Mouse (Mus musculus) ES-Bruce4 (cell line): ENCODE data around the gene Zfp276. TPM values are rescaled to one million over a fixed set of nuclear protein-coding genes. Genes with fewer than 3 reads are reported as not detected.

ENCODE experiments used
- H3K27ac ChIP-seq: 2 replicates; pipeline ENCODE4 v1.5.1; 2012; ENCODE audit warnings: low read length, inconsistent platforms; ENCODE audit not compliant: insufficient read depth
- H3K27me3 ChIP-seq: 2 replicates; pipeline ENCODE4 v1.6.1; 2012; ENCODE audit warnings: mild to moderate bottlenecking, low read length, inconsistent platforms; ENCODE audit not compliant: control insufficient read depth, poor library complexity, insufficient read depth, severe bottlenecking
- H3K36me3 ChIP-seq: 2 replicates; pipeline ENCODE4 v1.6.1; 2012; ENCODE audit warnings: inconsistent platforms, mild to moderate bottlenecking, low read length, moderate library complexity; ENCODE audit not compliant: control insufficient read depth, poor library complexity, insufficient read depth, severe bottlenecking
- H3K4me1 ChIP-seq: one replicate; pipeline ENCODE4 v1.8.1; 2011; ENCODE audit warnings: low read length; ENCODE audit not compliant: control insufficient read depth, insufficient read depth
- H3K4me3 ChIP-seq: 2 replicates; pipeline ENCODE4 v1.5.1; 2011; ENCODE audit warnings: low read depth, mild to moderate bottlenecking, low read length
- H3K9ac ChIP-seq: 2 replicates; pipeline ENCODE4 v1.6.1; 2012; ENCODE audit warnings: low read depth, mild to moderate bottlenecking, inconsistent platforms; ENCODE audit not compliant: poor library complexity, severe bottlenecking
- H3K9me3 ChIP-seq: replicated peaks from 2 replicates; pipeline ENCODE4 v1.6.1; 2012; ENCODE audit warnings: mild to moderate bottlenecking, low read length, inconsistent platforms; ENCODE audit not compliant: control insufficient read depth, poor library complexity, insufficient read depth, severe bottlenecking
- CTCF ChIP-seq: IDR thresholded peaks from one replicate; pipeline ENCODE4 v1.8.1; 2011; ENCODE audit warnings: low read depth, low read length
- EP300 ChIP-seq: IDR thresholded peaks from 2 replicates; pipeline ENCODE4 v1.6.1; 2011; ENCODE audit warnings: low read depth, low read length; ENCODE audit not compliant: insufficient read depth
- POLR2A ChIP-seq: IDR thresholded peaks from one replicate; pipeline ENCODE4 v1.8.1; 2011; ENCODE audit warnings: low read length; ENCODE audit not compliant: insufficient read depth
- polyA plus RNA-seq: library from polyadenylated mRNA; stranded (reverse); fragments of >200 nt; gene quantifications from 2 replicates; pipeline ENCODE4 v1.2.4, GENCODE M21; 2011; ENCODE audit warnings: low read depth; ENCODE audit not compliant: missing spikeins, insufficient read depth, insufficient read length

The Zfp276 gene
- polyA plus RNA-seq, 1 experiment = 7.4 TPM

DNA sequence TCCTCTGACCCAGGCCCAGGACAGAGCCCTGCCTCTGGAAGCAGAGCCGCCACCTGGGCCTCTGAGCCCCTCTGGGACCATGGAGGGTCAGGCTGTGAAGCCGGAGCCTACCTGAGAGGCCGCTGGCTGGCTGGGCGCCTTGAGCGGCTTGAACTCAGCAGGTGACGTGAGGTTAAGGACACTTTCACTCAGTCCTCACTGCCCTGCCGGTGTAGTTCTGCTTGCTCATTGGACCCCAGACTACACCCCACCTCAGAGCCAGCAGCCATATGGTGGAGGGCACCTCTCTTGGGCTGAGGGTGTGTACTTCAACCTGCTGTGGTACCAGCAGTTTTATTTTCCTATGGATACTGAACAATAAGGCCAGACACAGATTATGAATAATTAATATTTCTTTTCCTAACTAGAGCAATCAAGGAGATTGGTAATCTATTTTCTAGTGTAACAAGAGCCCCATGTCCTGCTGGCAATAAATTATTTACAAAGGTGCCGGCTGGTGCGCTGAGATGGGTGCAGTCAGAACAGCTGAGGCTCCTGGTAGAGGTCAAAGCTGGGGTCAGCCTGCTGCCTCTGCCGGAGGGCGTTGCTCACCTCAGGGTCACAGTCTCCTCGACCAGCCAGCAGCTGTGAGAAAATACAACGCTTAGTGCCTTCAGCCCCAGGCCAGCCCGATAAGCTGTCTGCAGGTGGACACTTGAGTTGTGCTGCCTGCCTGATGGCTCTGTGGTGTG lies 14.1 kb downstream of the Zfp276 start:
- H3K9ac ChIP-seq = no peak overlapping the region
- no peak for TF ChIP-seq CTCF
- no peak for TF ChIP-seq EP300
- no peak for TF ChIP-seq POLR2A
- no peaks in the 10 kb centered on the region for H3K9me3 ChIP-seq
- no peaks in the 10 kb centered on the region for H3K4me1 ChIP-seq
- H3K36me3 ChIP-seq = peaks cover 23% of the 10 kb centered on the region
- no peak overlapping the region for H3K4me3 ChIP-seq
- no peaks in the 10 kb centered on the region for H3K27me3 ChIP-seq
- H3K27ac ChIP-seq = no peak overlapping the region

DNA sequence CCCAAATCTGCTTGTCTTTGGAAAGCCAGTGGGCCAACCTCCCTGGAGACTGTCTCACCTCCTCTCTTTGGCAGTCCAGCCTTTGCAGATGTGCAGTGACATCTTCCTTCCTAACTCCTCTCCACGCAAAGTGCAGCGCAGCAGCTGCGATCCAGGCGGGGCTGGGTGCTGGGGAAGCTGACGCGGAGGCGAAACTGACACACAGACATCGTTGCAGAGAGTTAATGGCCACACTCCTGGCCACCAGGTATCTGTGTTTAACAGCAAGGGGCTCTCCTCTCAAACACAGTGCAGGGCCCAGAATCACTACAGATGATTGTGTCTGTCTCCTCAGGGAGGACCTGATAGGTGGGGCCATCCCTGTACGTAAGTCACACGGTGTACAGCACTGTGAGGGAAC lies 17.2 kb downstream of the Zfp276 start:
- H3K4me3 ChIP-seq = no peak overlapping the region
- peaks cover 21% of the 10 kb centered on the region for H3K36me3 ChIP-seq
- no peaks in the 10 kb centered on the region for H3K9me3 ChIP-seq
- no peak overlapping the region for H3K27ac ChIP-seq
- no peak overlapping the region for H3K9ac ChIP-seq
- H3K4me1 ChIP-seq = no peaks in the 10 kb centered on the region
- no peaks in the 10 kb centered on the region for H3K27me3 ChIP-seq
- TF ChIP-seq EP300 (no peak), POLR2A (no peak), CTCF (no peak)

DNA sequence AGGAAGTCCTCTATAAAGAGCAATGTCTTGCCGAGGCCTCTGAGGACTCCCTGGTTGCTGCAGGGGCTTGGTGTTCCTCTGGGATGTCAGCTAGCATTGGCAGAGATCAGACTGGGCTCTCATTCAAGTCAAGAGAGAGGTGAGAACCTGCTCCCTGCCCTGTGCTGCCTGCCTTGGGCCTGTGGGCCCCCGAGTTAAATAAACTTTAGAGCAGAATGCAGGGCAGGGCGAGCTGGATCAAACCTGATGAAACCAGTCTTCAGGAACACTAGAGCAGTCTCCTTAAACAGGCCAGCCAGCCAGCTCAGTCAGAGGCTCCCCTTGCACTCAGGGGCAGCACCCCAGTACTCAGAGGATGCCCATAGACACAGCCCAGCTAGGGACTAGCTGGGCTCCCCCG lies 17.9 kb downstream of the Zfp276 start:
- no peak overlapping the region for H3K9ac ChIP-seq

DNA sequence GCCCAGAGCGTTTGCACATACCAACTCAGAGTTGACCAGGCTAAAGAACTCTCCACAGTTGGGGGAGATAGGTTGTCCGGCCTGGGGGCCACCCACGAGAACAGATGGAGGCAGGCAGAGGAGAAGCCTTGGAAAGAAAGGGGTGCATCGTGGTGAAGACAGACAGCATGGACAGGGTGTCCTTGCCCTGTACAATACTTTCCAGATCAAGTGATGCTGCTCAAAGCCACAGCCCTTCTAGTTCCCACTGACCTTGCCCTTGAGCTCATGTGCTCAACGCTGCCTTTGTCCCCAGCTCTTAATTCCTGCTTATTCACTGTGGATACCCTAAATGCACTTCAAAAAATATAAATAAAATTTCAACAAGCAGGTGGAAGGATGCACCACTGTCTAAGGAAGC lies 20.5 kb downstream of the Zfp276 start:
- Histone ChIP-seq H3K27me3 (no peaks in the 10 kb centered on the region), H3K9ac (no peak overlapping the region), H3K4me3 (no peak overlapping the region), H3K27ac (no peak overlapping the region), H3K9me3 (no peaks in the 10 kb centered on the region), H3K4me1 (no peaks in the 10 kb centered on the region), H3K36me3 (peaks cover 10% of the 10 kb centered on the region)
- TF ChIP-seq EP300 (no peak), POLR2A (no peak), CTCF (no peak)

More for the DNA sequence above, 17.9 kb downstream of the Zfp276 start:
- no peaks in the 10 kb centered on the region for H3K27me3 ChIP-seq
- peaks cover 14% of the 10 kb centered on the region for H3K36me3 ChIP-seq
- no peak overlapping the region for H3K4me3 ChIP-seq
- H3K27ac ChIP-seq = no peak overlapping the region
- H3K4me1 ChIP-seq = no peaks in the 10 kb centered on the region
- no peak for TF ChIP-seq POLR2A
- TF ChIP-seq EP300 = no peak
- TF ChIP-seq CTCF = no peak
- no peaks in the 10 kb centered on the region for H3K9me3 ChIP-seq

DNA sequence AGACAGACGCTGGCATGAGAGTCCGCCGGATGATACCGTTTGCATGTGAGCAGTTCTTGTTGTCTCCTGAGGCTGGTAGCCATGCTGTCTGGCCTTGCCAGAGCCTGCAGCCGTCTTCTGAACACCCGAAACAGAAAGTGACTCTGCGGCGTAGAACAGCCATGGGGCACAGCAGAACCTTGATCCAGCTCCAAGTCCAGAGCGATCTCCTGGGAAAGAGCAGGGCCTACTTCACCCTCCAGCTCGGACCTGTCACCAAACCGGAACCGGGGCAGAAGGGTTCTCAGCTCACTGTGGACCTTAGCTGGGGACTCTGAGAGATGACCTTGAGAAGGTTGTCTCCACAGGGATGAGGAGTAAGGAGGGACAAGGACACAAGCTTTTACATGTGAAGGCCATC lies 21.1 kb downstream of the Zfp276 start:
- no peak overlapping the region for H3K9ac ChIP-seq
- peaks cover 6% of the 10 kb centered on the region for H3K36me3 ChIP-seq
- no peaks in the 10 kb centered on the region for H3K4me1 ChIP-seq
- H3K27me3 ChIP-seq = no peaks in the 10 kb centered on the region
- no peak for TF ChIP-seq POLR2A
- no peak for TF ChIP-seq EP300
- TF ChIP-seq CTCF = no peak
- no peak overlapping the region for H3K27ac ChIP-seq
- H3K4me3 ChIP-seq = no peak overlapping the region
- H3K9me3 ChIP-seq = no peaks in the 10 kb centered on the region

DNA sequence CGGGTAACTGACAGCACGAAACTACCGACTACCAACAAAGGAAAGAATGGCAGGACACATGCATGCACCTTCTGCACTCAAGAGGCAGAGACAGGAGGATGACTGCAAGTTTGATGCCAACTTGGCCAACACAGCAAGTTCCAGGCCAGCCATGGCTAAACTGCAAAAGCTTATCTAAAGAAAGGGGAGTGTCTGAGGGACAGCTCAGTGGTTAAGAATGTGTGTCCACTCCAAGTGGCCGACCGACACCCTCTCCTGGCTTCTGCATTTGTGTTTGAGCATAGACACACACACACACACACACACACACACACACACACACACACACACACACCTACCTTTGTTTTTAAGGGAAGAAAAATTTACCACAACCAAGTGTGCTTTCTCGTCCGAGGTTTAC lies 24.4 kb downstream of the Zfp276 start:
- TF ChIP-seq CTCF = no peak
- no peak for TF ChIP-seq EP300
- TF ChIP-seq POLR2A = no peak
- Histone ChIP-seq H3K9me3 (no peaks in the 10 kb centered on the region), H3K4me3 (no peak overlapping the region), H3K27ac (no peak overlapping the region), H3K4me1 (no peaks in the 10 kb centered on the region), H3K36me3 (peaks cover 28% of the 10 kb centered on the region), H3K27me3 (no peaks in the 10 kb centered on the region), H3K9ac (no peak overlapping the region)
